Mouse (Mus musculus): Measurements from ENCODE around the gene Pnma1. TPM values are rescaled to one million over a fixed set of nuclear protein-coding genes. Genes with fewer than 3 reads are reported as not detected.
"Not testable (repeated sequence)": the region's sequence is repeated elsewhere in the genome, so short reads cannot be mapped to it uniquely, and the experiment has no call there.

Pnma1 gene
- total RNA-seq, 2 experiments from 2014 or later: 0.15 to 0.18 TPM

GRCm38 (mm10) chr12:84110814-84111213, 37.5 kb downstream of the Pnma1 start:
- intact Hi-C loops (cut with DNase I): no loop called here
- DNase-seq: no peak

DNA sequence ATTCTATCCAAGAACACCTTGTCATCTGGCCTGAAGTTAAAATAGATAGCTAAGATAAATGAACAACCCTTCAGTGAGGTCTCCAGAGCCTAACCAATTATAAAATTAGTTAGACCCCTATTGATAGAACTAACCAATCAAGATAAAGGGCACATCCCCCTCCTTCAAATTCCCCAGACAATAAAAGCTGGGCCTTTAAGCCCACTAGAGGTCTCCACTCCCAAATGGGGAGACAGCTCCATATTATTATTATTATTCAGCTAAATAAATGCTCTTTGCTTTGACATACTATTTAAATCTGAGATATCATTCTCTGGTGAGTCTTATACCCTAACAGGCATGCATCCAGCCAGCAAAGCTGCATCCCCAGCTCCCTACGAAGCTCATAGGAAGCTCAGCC, 38.4 kb downstream of the Pnma1 start:
- intact Hi-C loops (cut with DNase I): no loop called here
- DNase-seq: no peak

DNA sequence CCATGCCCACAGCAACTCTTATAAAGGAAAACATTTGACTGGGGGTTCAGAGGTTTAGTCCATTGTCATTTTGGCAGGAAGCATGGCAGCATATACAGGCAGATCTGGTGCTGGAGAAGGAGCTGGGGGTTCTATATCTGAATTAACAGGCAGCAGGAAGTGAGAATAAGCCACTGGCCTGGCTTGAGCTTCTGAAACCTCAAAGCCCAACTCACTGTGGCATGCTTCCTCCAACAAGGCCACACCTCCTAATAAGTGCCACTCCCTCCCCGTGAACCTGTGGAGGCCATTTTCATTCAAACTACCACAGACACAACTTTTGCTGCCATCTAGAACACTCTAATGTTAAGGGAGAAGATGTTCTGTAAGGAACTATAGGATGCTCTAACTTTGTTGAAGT, 40.6 kb downstream of the Pnma1 start:
- DNase-seq: no peak
- intact Hi-C loops (cut with DNase I): no loop called here

DNA sequence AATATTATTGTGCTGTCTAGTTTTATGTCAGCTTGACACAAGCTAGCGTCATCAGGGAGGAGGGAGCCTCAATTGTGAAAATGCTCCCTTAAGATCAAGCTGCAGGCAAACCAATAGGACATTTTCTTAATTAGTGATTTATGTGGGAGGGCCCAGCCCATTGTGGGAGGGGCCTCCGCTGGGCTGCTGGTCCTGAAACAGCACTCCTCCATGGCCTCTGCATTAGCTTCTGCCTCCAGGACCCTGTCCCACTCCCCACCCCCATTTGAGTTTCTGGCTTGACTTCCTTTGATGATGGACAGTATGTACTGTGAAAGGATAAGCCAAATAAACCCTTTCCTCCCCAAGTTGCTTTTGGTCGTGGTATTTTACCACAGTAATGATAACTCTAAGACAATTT, 41.3 kb downstream of the Pnma1 start:
- DNase-seq: no peak
- intact Hi-C loops (cut with DNase I): no loop called here

DNA sequence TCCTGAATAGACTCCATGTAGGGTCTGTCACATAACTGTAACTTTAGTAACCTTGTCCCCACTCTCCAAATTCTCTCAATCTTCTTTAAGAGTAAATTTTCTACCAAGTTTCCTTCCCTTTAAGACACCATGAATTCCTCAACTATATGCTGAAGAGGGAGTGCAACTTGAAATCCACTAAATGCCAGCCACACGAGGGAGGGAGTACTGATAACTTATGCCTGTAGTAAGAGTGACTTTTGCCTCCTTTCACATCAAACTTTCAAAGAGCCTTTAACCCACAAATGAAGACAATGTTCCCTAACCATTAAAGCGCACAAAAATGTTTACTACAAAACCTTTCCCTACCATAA, 46.8 kb downstream of the Pnma1 start:
- DNase-seq: no peak

GRCm38 (mm10) chr12:84100604-84101492, 47.4 kb downstream of the Pnma1 start, which contains the start of gene Acot6:
Acot6 (plus strand) TSS chr12:84100654.
- peak; percentile 11 to 40 for DNase-seq
- intact Hi-C loops (cut with DNase I): not testable (repeated sequence)

More for the DNA sequence above, 46.8 kb downstream of the Pnma1 start:
- intact Hi-C loops (cut with DNase I): no loop called here

DNA sequence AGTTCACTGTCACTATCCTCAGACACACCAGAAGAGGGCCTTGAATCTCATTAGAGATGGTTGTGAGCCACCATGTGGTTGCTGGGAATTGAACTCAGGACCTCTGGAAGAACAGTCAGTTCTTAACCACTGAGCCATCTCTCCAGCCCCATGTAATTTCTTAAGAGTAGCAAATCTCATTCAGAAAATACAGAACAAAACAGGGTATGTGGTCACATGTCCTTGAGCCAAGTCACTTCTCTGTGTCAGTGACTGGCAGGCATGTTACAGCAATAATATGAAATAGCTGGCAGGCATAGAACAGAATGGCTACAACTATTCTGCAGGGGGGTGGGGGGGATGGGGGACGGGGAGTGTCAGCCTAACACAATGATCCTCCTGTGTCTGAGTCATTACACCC, 48.2 kb downstream of the Pnma1 start:
- intact Hi-C loops (cut with DNase I): no loop called here
- DNase-seq: no peak

DNA sequence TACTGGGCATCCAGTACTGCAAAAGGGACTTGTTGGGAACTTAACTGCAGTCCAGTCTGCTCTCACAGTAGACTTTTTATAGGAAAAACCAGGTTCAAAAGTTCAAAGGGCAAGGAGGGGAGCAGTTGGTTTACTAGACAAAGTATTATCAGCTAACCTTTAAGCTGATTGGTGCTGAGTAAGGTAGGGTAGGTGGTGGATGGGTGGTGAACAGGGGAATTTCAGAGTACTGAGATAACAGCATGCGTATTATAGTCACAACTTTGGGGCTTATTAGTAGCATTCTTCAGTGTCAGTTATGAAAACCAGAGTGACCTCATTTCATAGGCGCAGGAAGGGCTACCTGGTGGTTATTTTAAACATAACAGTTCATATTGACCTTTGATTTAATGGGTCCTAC, 48.7 kb downstream of the Pnma1 start:
- no peak for DNase-seq
- intact Hi-C loops (cut with DNase I): no loop called here

Other genes with a start within 250 kb of the Pnma1 start
- gene Numb, start 226.6 kb downstream of the Pnma1 start, total RNA-seq (2021): 10 to 100 TPM; 13.8 to 17.3 TPM
- gene Riox1, start 197.9 kb downstream of the Pnma1 start, total RNA-seq (2021): 1 to 10 TPM; 3.2 to 4.1 TPM
- gene Heatr4, start 163.6 kb downstream of the Pnma1 start, total RNA-seq (2021): not detected
- 10 to 100 TPM; 16.6 to 28.5 TPM for gene Acot2, start 160.6 kb downstream of the Pnma1 start, total RNA-seq (2021)
- 1 to 10 TPM; 3.8 to 7.4 TPM for gene Acot1, start 139.0 kb downstream of the Pnma1 start, total RNA-seq (2021)
- gene Acot4, start 110.1 kb downstream of the Pnma1 start, total RNA-seq (2021): under 1 TPM; 0.10 to 0.15 TPM
- not detected for gene Gm49366, start 109.6 kb downstream of the Pnma1 start, total RNA-seq (2021)
- gene Acot3, start 96.3 kb downstream of the Pnma1 start, total RNA-seq (2021): not detected
- gene Acot5, start 79.2 kb downstream of the Pnma1 start, total RNA-seq (2021): not detected
- gene Acot6, start 47.8 kb downstream of the Pnma1 start, total RNA-seq (2021): 1 to 10 TPM; 1.4 to 2.2 TPM
- gene Dnal1, start 34.1 kb downstream of the Pnma1 start, total RNA-seq (2021): 1 to 10 TPM; 5.9 to 8.1 TPM
- gene Elmsan1, start 70.4 kb upstream of the Pnma1 start, total RNA-seq (2021): 10 to 100 TPM in 1 of 2 experiments, 1 to 10 TPM in 1; 6.5 to 10.4 TPM
- gene Ptgr2, start 136.7 kb upstream of the Pnma1 start, total RNA-seq (2021): 10 to 100 TPM; 61.1 to 67.9 TPM
- 10 to 100 TPM; 16.5 to 18.2 TPM for gene Zfp410, start 168.4 kb upstream of the Pnma1 start, total RNA-seq (2021)
- 10 to 100 TPM; 24.8 to 25.0 TPM for gene Coq6, start 213.2 kb upstream of the Pnma1 start, total RNA-seq (2021)
- 1 to 10 TPM in 1 of 2 experiments, under 1 TPM in 1; 0.54 to 1.1 TPM for gene Fam161b, start 213.3 kb upstream of the Pnma1 start, total RNA-seq (2021)

Measured in gastrocnemius, postnatal 36 days (tissue).